Mouse (Mus musculus) ES-Bruce4 (cell line): ENCODE measurements around the gene Ece1.

Source experiments
- CTCF ChIP-seq: IDR thresholded peaks from one replicate; pipeline ENCODE4 v1.8.1; 2011; ENCODE audit warnings: low read depth, low read length
- POLR2A ChIP-seq: IDR thresholded peaks from one replicate; pipeline ENCODE4 v1.8.1; 2011; ENCODE audit warnings: low read length; ENCODE audit not compliant: insufficient read depth

DNA sequence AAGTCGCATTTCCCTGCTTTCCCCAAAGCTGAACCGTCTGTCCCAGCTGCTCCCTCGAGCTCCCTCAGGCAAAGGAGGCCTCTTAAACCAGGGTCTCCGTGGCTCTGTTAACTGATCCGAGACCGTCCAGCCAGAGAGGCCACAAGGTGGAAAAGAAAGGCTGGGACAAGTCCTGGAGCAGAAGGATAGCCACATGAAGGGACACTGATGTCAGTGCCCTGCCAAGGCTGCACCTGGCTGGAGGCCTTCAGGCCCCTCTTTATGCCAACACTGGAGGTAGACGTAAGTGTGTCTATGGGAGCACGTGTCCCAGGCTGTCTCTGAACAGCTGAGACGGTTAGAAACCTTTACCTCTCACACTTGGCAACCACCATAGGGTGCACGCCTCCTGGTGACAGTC, 57.1 kb downstream of the Ece1 start:
- TF ChIP-seq POLR2A, result no peak
- TF ChIP-seq CTCF, result no peak
